Mouse (Mus musculus) midbrain, embryonic 16.5 days (tissue): ENCODE data around the gene Rab25. TPM values are rescaled to one million over a fixed set of nuclear protein-coding genes. Genes with fewer than 3 reads are reported as not detected.
"Not testable (repeated sequence)": the region's sequence is repeated elsewhere in the genome, so short reads cannot be mapped to it uniquely, and the experiment has no call there.

Experiments
- ATAC-seq: fragments of 200-750 bp; cut with Nextera tagmentation; 2 replicates; pipeline ENCODE4 v1.8.0; 2017; ENCODE audit warnings: moderate TSS enrichment
- H3K27ac ChIP-seq: fragments of 300-500 bp; sonication (generic); 2 replicates; pipeline ENCODE4 v1.5.1; 2014; ENCODE audit warnings: mild to moderate bottlenecking, low read length, mixed read lengths
- H3K27me3 ChIP-seq: fragments of 300-500 bp; sonication (generic); 2 replicates; pipeline ENCODE4 v1.6.1; 2014; ENCODE audit warnings: low read depth, low read length, mixed read lengths; ENCODE audit not compliant: control insufficient read depth, insufficient read depth
- H3K36me3 ChIP-seq: fragments of 300-500 bp; sonication (generic); 2 replicates; pipeline ENCODE4 v1.6.1; 2014; ENCODE audit warnings: mild to moderate bottlenecking, low read length, moderate library complexity, mixed read lengths; ENCODE audit not compliant: control insufficient read depth, insufficient read depth
- H3K4me1 ChIP-seq: fragments of 300-500 bp; sonication (generic); 2 replicates; pipeline ENCODE4 v1.6.1; 2014; ENCODE audit warnings: mild to moderate bottlenecking, low read length, mixed read lengths; ENCODE audit not compliant: control insufficient read depth, insufficient read depth
- H3K4me2 ChIP-seq: fragments of 300-500 bp; sonication (generic); 2 replicates; pipeline ENCODE4 v1.6.1; 2014; ENCODE audit warnings: mild to moderate bottlenecking, low read length, mixed read lengths
- H3K4me3 ChIP-seq: fragments of 300-500 bp; sonication (generic); 2 replicates; pipeline ENCODE4 v1.5.1; 2014; ENCODE audit warnings: low read depth, mild to moderate bottlenecking, low read length, moderate library complexity, mixed read lengths
- H3K9ac ChIP-seq: fragments of 300-500 bp; sonication (generic); 2 replicates; pipeline ENCODE4 v1.6.1; 2014; ENCODE audit warnings: low read depth, low read length, mixed read lengths
- H3K9me3 ChIP-seq: fragments of 300-500 bp; sonication (generic); replicated peaks from 2 replicates; pipeline ENCODE4 v1.6.1; 2014; ENCODE audit warnings: mild to moderate bottlenecking, low read length, mixed read lengths; ENCODE audit not compliant: control insufficient read depth, poor library complexity, severe bottlenecking
- WGBS: fragments of 180-500 bp; shearing (Covaris S2); extraction: QIAGEN DNeasy Blood & Tissue Kit; methylation state at CpG from one replicate; pipeline ENCODE4 v1.1.7; 2014; 5-methylcytosine and 5-hydroxymethylcytosine counted together
- polyA plus RNA-seq: library from polyadenylated mRNA; unstranded; fragments of >200 nt; fragmentation: Nextera tagmentation; extraction: Ambion mirVana; gene quantifications from 2 replicates; pipeline ENCODE4 v1.2.1, GENCODE M21; 2015

Rab25 gene
- polyA plus RNA-seq: 0.69 TPM in 1 of 2 replicates, not detected in the other

DNA sequence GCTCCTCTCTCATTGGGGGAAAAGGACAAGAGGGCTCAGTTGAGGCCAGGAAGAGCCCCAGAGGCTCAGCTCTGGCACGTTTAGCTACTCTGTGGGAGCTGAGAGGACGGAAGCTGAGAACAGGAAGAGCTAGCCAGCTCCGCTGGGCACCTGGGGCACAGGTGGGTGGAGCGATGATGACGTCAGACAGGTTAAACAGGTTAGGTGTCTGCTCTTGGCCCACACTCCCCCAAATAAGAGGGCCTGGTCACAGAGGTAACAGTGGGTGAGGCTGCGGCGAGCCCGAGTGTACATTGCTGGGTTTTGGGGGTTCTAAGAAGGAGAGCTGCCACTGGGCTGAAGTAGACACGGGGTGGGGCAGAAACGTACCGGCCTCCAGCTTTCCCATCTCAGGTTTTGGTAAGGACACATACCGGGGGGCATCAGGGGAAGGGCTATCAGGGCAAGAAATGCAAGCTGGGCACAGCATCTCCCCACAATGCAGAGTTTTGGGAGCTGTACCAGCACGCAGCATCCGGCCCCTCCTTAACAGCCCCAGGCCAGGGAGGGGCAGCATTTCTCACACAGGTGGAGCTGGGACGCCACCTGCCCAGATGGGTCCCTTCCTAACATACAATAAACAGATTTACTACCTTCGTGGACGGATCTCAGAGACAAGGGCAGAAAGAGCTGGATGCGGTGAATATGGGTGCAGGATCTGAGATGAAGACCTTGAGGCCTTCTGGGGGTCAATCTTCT, at the start of gene Rab25:
Gene Rab25, minus strand, starts transcription at position 121 of the 738 bp plus-strand sequence.
- WGBS: 54% methylated on average over 18 of the region's 18 CpGs
- Histone ChIP-seq H3K9ac (no peak within 1 kb of the TSS), H3K4me1 (peaks cover 15% of the 10 kb centered on the region), H3K9me3 (no peaks in the 10 kb centered on the region), H3K4me3 (no peak within 1 kb of the TSS), H3K36me3 (no peaks in the 10 kb centered on the region), H3K4me2 (no peak within 1 kb of the TSS), H3K27me3 (no peaks in the 10 kb centered on the region), H3K27ac (no peak within 1 kb of the TSS)
- no peak for ATAC-seq

DNA sequence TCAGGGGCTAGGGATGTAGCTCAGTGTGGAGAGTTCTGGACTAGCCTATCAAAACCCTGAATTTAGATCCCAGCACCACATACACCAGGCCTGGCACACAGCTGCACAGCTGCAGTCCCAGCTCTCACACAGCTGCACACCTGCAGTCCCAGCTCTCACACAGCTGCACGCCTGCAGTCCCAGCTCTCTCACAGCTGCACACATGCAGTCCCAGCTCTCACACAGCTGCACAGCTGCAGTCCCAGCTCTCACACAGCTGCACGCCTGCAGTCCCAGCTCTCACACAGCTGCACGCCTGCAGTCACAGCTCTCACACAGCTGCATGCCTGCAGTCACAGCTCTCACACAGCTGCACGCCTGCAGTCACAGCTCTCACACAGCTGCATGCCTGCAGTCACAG, 48.4 kb upstream of the Rab25 start:
- not testable (repeated sequence) for H3K4me2 ChIP-seq, H3K27me3 ChIP-seq, H3K4me1 ChIP-seq, H3K9me3 ChIP-seq, H3K27ac ChIP-seq, H3K4me3 ChIP-seq, H3K36me3 ChIP-seq, H3K9ac ChIP-seq, ATAC-seq
- WGBS: 78% methylated on average over 4 of the region's 4 CpGs

DNA sequence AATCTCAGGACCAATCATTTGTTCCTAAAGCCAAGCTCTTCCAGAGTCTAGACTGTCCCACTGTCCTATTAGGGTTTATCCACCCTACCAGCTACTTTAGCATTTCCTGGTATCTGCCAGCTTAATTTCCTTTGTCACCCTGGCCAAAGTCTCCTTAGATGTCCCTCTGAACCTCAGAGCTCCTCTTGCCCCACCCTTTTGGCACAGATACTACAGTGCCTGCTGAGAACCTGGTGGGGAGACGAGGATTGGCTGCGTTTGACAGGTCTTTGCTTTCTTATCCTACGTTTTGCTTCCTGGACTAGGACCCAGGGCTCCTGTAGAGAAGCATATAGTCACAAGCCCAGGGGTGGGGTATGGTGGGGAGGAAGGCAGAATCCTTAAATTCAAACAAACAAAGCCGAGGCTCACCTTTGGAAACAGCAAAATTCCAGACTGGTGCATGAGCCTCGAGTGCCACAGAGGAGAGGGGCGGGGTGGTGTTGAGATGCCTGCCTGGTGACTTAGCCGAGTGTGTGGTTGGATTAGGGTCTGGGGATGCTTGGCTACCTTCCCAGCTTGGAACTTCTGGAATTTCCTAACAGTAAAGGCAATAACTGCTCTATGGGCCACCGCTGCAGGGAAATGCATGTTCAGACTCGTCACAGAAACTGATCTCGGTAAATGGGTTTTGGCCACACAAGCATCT, 45.9 kb upstream of the Rab25 start:
- no peak overlapping the region for H3K4me3 ChIP-seq
- no peak overlapping the region for H3K9ac ChIP-seq
- no peaks in the 10 kb centered on the region for H3K36me3 ChIP-seq
- H3K4me2 ChIP-seq: no peak overlapping the region
- 69% methylated on average over 10 of the region's 10 CpGs for WGBS
- no peaks in the 10 kb centered on the region for H3K9me3 ChIP-seq
- no peak for ATAC-seq
- H3K27ac ChIP-seq: no peak overlapping the region
- no peaks in the 10 kb centered on the region for H3K4me1 ChIP-seq
- H3K27me3 ChIP-seq: no peaks in the 10 kb centered on the region

DNA sequence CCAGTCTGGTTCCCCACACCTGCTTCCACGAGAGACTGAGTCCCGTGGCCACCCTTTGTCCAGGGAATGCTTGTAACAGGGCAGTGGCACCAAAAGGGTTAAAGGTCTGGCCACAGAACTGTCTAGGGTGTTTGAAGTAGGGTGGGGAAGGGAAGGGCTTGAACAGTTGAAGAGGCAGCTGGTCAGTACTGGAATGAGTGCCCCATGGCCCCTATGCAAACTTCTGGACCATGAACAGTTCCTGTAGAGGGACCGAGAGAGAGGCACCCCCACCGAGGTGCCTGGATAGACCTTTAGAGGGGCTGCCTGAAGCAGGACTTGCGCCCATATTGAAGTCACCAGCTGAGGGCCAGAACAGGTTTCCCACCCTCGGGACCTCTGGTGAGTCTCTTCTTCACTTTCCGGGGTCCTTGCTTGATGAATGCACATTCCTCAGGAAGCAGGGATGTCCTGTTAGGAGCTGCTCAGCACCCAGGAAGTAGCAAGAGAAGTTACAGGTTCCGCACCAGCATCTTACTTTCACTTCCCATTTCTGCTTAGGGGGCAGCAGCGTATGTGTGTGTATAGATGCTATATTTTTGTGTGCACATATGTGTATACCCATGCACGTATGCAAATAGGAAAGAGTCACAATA, 45.0 kb upstream of the Rab25 start:
- no peaks in the 10 kb centered on the region; the same call in 1 of the 2 replicates for H3K36me3 ChIP-seq
- H3K9ac ChIP-seq: no peak overlapping the region
- H3K9me3 ChIP-seq: no peaks in the 10 kb centered on the region
- H3K4me1 ChIP-seq: no peaks in the 10 kb centered on the region
- 77% methylated on average over 10 of the region's 10 CpGs for WGBS
- no peak overlapping the region for H3K4me2 ChIP-seq
- H3K27me3 ChIP-seq: no peaks in the 10 kb centered on the region
- no peak overlapping the region for H3K27ac ChIP-seq
- no peak for ATAC-seq
- no peak overlapping the region for H3K4me3 ChIP-seq

- Histone ChIP-seq H3K4me3 (no peak overlapping the region), H3K4me2 (no peak overlapping the region), H3K9me3 (no peaks in the 10 kb centered on the region), H3K27me3 (no peaks in the 10 kb centered on the region), H3K27ac (no peak overlapping the region), H3K4me1 (no peaks in the 10 kb centered on the region), H3K36me3 (peaks cover 7% of the 10 kb centered on the region), H3K9ac (no peak overlapping the region)
- ATAC-seq: no peak
- 32% methylated on average over 9 of the region's 9 CpGs for WGBS
Measured at GRCm38 (mm10) chr3:88591950-88592731, 44.0 kb upstream of the Rab25 start.

DNA sequence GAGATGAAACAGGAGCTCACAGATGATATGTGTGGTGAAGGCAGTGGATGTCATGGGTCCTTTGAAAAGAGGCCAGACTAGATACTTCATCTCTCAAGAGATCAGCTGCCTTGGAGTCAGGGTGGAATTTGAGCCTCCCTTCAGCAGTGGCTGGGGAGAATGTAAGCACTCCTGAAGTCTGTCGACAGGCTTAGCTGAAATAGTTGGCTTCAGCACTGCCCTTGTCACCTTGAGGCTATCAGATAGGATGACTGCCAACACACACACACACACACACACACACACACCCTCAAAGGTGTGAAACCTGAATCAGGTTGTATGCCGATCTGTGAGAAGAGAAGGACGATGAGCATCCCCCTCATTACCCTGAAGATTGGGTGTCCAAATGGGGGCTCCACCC, 42.9 kb upstream of the Rab25 start:
- H3K4me3 ChIP-seq: no peak overlapping the region
- WGBS: 55% methylated on average over 3 of the region's 3 CpGs
- H3K9ac ChIP-seq: no peak overlapping the region
- no peaks in the 10 kb centered on the region for H3K9me3 ChIP-seq
- no peak for ATAC-seq
- H3K36me3 ChIP-seq: peaks cover 12% of the 10 kb centered on the region
- H3K4me2 ChIP-seq: no peak overlapping the region
- H3K4me1 ChIP-seq: no peaks in the 10 kb centered on the region
- H3K27me3 ChIP-seq: no peaks in the 10 kb centered on the region
- H3K27ac ChIP-seq: no peak overlapping the region

DNA sequence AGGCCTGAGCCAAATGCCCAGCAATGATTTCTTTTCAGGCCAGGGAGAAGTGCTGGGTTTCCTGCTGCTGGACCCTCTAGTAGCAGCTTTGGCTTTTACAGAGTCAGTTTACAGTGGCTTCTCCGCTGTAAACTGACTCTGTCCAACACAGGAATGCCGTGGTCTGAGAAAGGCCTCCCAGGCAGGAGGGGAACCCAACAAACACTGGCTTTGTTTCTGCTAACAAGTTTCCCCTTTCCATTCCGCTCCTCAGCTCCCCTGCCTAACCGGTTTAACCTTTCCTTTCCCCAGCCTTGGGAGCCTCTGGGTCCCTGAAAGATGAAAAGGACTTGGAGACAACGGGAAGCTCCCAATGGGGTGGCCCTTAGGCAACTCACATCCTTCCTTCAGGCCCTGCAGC, 42.1 kb upstream of the Rab25 start:
- H3K27me3 ChIP-seq: no peaks in the 10 kb centered on the region
- no peak overlapping the region for H3K4me2 ChIP-seq
- no peak overlapping the region for H3K9ac ChIP-seq
- no peak overlapping the region for H3K27ac ChIP-seq
- peaks cover 12% of the 10 kb centered on the region for H3K36me3 ChIP-seq
- 26% methylated on average over 5 of the region's 5 CpGs for WGBS
- ATAC-seq: no peak
- H3K9me3 ChIP-seq: no peaks in the 10 kb centered on the region
- H3K4me1 ChIP-seq: no peaks in the 10 kb centered on the region
- H3K4me3 ChIP-seq: no peak overlapping the region

GRCm38 (mm10) chr3:88586640-88587039, 38.5 kb upstream of the Rab25 start:
- Histone ChIP-seq H3K9ac (no peak overlapping the region), H3K36me3 (peaks cover 20% of the 10 kb centered on the region), H3K27me3 (no peaks in the 10 kb centered on the region), H3K4me3 (no peak overlapping the region), H3K9me3 (no peaks in the 10 kb centered on the region), H3K4me2 (no peak overlapping the region), H3K27ac (no peak overlapping the region), H3K4me1 (no peaks in the 10 kb centered on the region)
- ATAC-seq: no peak
- WGBS: 94% methylated on average over 5 of the region's 5 CpGs
